ENCODE assay signal across 8 mouse cellular contexts in genomic region chr15:85831954-85832590, GRCm38 (mm10). TPM values are rescaled to one million over a fixed set of nuclear protein-coding genes. Genes with fewer than 3 reads are reported as not detected.
A peak's percentile ranks its signal among the peaks of the same experiment; 100 is the strongest.
DNase-seq lines count a peak whose midpoint lies in the region; ATAC-seq lines count a peak whose summit lies in the region.

TSS of gene Ttc38 (plus strand) at chr15:85832306.

- peak; percentile 97 for ATAC-seq in megakaryocyte, adult 5-6 weeks (ENCODE audit: poor library complexity, severe bottlenecking)

- DNase-seq in adrenal gland, adult (ENCODE audit: inconsistent age in 2 of 2, low spot score in 1 of 2), result peak; percentile 88 to 96
- peak; percentile 89 for DNase-seq in embryo, embryonic 10 days (ENCODE audit: low spot score)
- DNase-seq in gastrocnemius, postnatal 10 days, result peak; percentile 74
- DNase-seq in induced T-regulatory cell, adult 2 months (ENCODE audit: low read depth), result peak; percentile 91
- peak; percentile 70 to 80 for DNase-seq in left cerebral cortex, adult 8-10 months (ENCODE audit: low spot score in 2 of 2)
- peak; percentile 80 to 89 for DNase-seq in right cerebral cortex, adult 2 months (ENCODE audit: low spot score in 2 of 2)
- peak; percentile 30 for DNase-seq in urinary bladder, postnatal 10 days (ENCODE audit: low spot score)

RNA-seq across cellular contexts. Expression of gene Ttc38, which starts in this region (rescaled TPM):
- total RNA-seq in gastrocnemius, postnatal 10 days (2021), result 1 to 10 TPM; 4.2 to 6.8 TPM
- total RNA-seq in left cerebral cortex, adult 8-10 months (2022), result 10 to 100 TPM in 2 of 4 experiments, 1 to 10 TPM in 2; 5.8 to 13.3 (median 9.6) TPM
- total RNA-seq in megakaryocyte, adult 5-6 weeks (2015), result 2.8 and 3.5 TPM in 2 replicates
- total RNA-seq in megakaryocyte, adult 5-6 weeks (2017), result 4.9 and 10.7 TPM in 2 replicates

Comparison
In these comparisons a context has a peak if more than half of its experiments do, and no peak if none do; other contexts are left out.
1. Peak in every context shown above with its lines: DNase-seq and ATAC-seq.
2. DNase-seq: peak in every context shown above with its lines; median percentile 92 in adrenal gland, adult; 91 in induced T-regulatory cell, adult 2 months; 89 in embryo, embryonic 10 days; 84 in right cerebral cortex, adult 2 months; 75 in left cerebral cortex, adult 8-10 months; 74 in gastrocnemius, postnatal 10 days; 30 in urinary bladder, postnatal 10 days.